Mouse (Mus musculus) heart, adult 18-20 months (tissue): ENCODE measurements around the gene Dpp8. TPM values are rescaled to one million over a fixed set of nuclear protein-coding genes. Genes with fewer than 3 reads are reported as not detected.

Source experiments
- total RNA-seq, 2 experiments: library from RNA; stranded (reverse); gene quantifications; 2 replicates each; pipeline ENCODE4 v1.2.3; 2021

The Dpp8 gene
- total RNA-seq, 2 experiments from 2014 or later: 57.2 to 60.2 TPM

Other genes with a start within 250 kb of the Dpp8 start
- 1 to 10 TPM; 5.7 to 7.9 TPM for gene Dennd4a, start 221.1 kb upstream of the Dpp8 start, total RNA-seq
- gene Slc24a1, start 80.8 kb upstream of the Dpp8 start, total RNA-seq: under 1 TPM; 0.15 to 0.27 TPM
- gene Ints14, start 71.5 kb upstream of the Dpp8 start, total RNA-seq: 10 to 100 TPM; 14.2 to 14.5 TPM
- 10 to 100 TPM; 16.7 to 18.0 TPM for gene Hacd3, start 10.7 kb upstream of the Dpp8 start, total RNA-seq
- 10 to 100 TPM; 12.3 to 13.8 TPM for gene Igdcc4, start 69.1 kb downstream of the Dpp8 start, total RNA-seq
- under 1 TPM; 0.15 to 0.18 TPM for gene Igdcc3, start 108.8 kb downstream of the Dpp8 start, total RNA-seq
- gene Parp16, start 162.9 kb downstream of the Dpp8 start, total RNA-seq: 1 to 10 TPM; 2.3 to 2.9 TPM
- 1 to 10 TPM; 2.8 to 3.3 TPM for gene Cilp, start 232.8 kb downstream of the Dpp8 start, total RNA-seq